Mouse (Mus musculus) megakaryocyte, embryonic 14.5 days (primary cell): ENCODE results near the gene Ncbp2.

Source experiments
- FLI1 ChIP-seq: IDR thresholded peaks from 2 replicates; pipeline ENCODE4 v1.6.1; 2012; ENCODE audit warnings: low read length, inconsistent platforms, mixed read lengths
- GATA1 ChIP-seq: IDR thresholded peaks from 3 replicates; pipeline ENCODE4 v1.6.1; 2012; ENCODE audit warnings: mixed read lengths, low read length, inconsistent platforms, borderline replicate concordance

GRCm38 (mm10) chr16:31932255-31932654, 16.1 kb upstream of the Ncbp2 start:
- TF ChIP-seq GATA1 (no peak), FLI1 (no peak)
